Mouse (Mus musculus) kidney, embryonic 16.5 days (tissue): ENCODE data around the gene Sowahb. TPM values are rescaled to one million over a fixed set of nuclear protein-coding genes. Genes with fewer than 3 reads are reported as not detected.

Source experiments
- ATAC-seq: fragments of 200-750 bp; cut with Nextera tagmentation; 2 replicates; pipeline ENCODE4 v1.8.0; 2017; ENCODE audit warnings: moderate TSS enrichment; ENCODE audit not compliant: low FRiP score, low TSS enrichment
- H3K27ac ChIP-seq: fragments of 300-500 bp; sonication (generic); 2 replicates; pipeline ENCODE4 v1.5.1; 2014; ENCODE audit warnings: low read length
- H3K27me3 ChIP-seq: fragments of 300-500 bp; sonication (generic); 2 replicates; pipeline ENCODE4 v1.6.1; 2014; ENCODE audit warnings: low read length, control low read depth, mixed read lengths; ENCODE audit not compliant: insufficient read depth
- H3K36me3 ChIP-seq: fragments of 300-500 bp; sonication (generic); 2 replicates; pipeline ENCODE4 v1.6.1; 2014; ENCODE audit warnings: low read length, control low read depth, mixed read lengths; ENCODE audit not compliant: insufficient read depth
- H3K4me1 ChIP-seq: fragments of 300-500 bp; sonication (generic); 2 replicates; pipeline ENCODE4 v1.6.1; 2014; ENCODE audit warnings: low read length, control low read depth, mixed read lengths; ENCODE audit not compliant: insufficient read depth
- H3K4me2 ChIP-seq: fragments of 300-500 bp; sonication (generic); replicated peaks from 2 replicates; pipeline ENCODE4 v1.6.1; 2014; ENCODE audit warnings: low read depth, low read length
- H3K4me3 ChIP-seq: fragments of 300-500 bp; sonication (generic); 2 replicates; pipeline ENCODE4 v1.5.1; 2014; ENCODE audit warnings: mild to moderate bottlenecking, low read length
- H3K9ac ChIP-seq: fragments of 300-500 bp; sonication (generic); replicated peaks from 2 replicates; pipeline ENCODE4 v1.6.1; 2014; ENCODE audit warnings: low read length
- H3K9me3 ChIP-seq: fragments of 300-500 bp; sonication (generic); 2 replicates; pipeline ENCODE4 v1.6.1; 2016; ENCODE audit warnings: low read length, control low read depth
- WGBS: fragments of 180-500 bp; shearing (Covaris S2); extraction: QIAGEN DNeasy Blood & Tissue Kit; methylation state at CpG from one replicate; pipeline ENCODE4 v1.1.7; 2014; 5-methylcytosine and 5-hydroxymethylcytosine counted together
- polyA plus RNA-seq: library from polyadenylated mRNA; unstranded; fragments of >200 nt; fragmentation: Nextera tagmentation; extraction: Ambion mirVana; gene quantifications from 2 replicates; pipeline ENCODE4 v1.2.1, GENCODE M21; 2015

The Sowahb gene
- polyA plus RNA-seq, 1 experiment from 2014 or later, result 1.4 TPM

- no peak overlapping the region for H3K9ac ChIP-seq
- 88% methylated on average over 6 of the region's 6 CpGs for WGBS
- H3K36me3 ChIP-seq, result no peaks in the 10 kb centered on the region
- H3K4me2 ChIP-seq, result no peak overlapping the region
- H3K4me3 ChIP-seq, result no peak overlapping the region
- no peak for ATAC-seq
- H3K27me3 ChIP-seq, result no peaks in the 10 kb centered on the region
- H3K27ac ChIP-seq, result no peak overlapping the region
- H3K4me1 ChIP-seq, result peaks cover 26% of the 10 kb centered on the region
- no peaks in the 10 kb centered on the region for H3K9me3 ChIP-seq
These were observed 50.5 kb downstream of the Sowahb start for GRCm38 (mm10) chr5:92994309-92994708.

- H3K4me2 ChIP-seq, result no peak overlapping the region
- no peak overlapping the region for H3K27ac ChIP-seq
- peaks cover 24% of the 10 kb centered on the region for H3K4me1 ChIP-seq
- WGBS, result 77% methylated on average over 3 of the region's 3 CpGs
- H3K27me3 ChIP-seq, result no peaks in the 10 kb centered on the region
- H3K9me3 ChIP-seq, result no peaks in the 10 kb centered on the region
- H3K36me3 ChIP-seq, result no peaks in the 10 kb centered on the region
- no peak overlapping the region for H3K9ac ChIP-seq
- H3K4me3 ChIP-seq, result no peak overlapping the region
- no peak for ATAC-seq
These were observed 52.7 kb downstream of the Sowahb start for GRCm38 (mm10) chr5:92992106-92992505.

Other genes starting within 250 kb of the Sowahb start
- 216 and 232 TPM in 2 replicates for gene Sept11, start 48.4 kb upstream of the Sowahb start, polyA plus RNA-seq
- gene Ccni, start 161.5 kb upstream of the Sowahb start, polyA plus RNA-seq, result 97.3 and 113 TPM in 2 replicates
- gene 2010109A12Rik, start 161.5 kb upstream of the Sowahb start, polyA plus RNA-seq, result 0.95 and 2.9 TPM in 2 replicates
- 63.9 and 67.4 TPM in 2 replicates for gene Ccng2, start 222.2 kb upstream of the Sowahb start, polyA plus RNA-seq